Mouse (Mus musculus): ENCODE measurements around the gene Mthfsl. TPM values are rescaled to one million over a fixed set of nuclear protein-coding genes. Genes with fewer than 3 reads are reported as not detected.
"Not testable (repeated sequence)": the region's sequence is repeated elsewhere in the genome, so short reads cannot be mapped to it uniquely, and the experiment has no call there.

Gene Mthfsl
- polyA plus RNA-seq (2015; fragmentation: Nextera tagmentation; extraction: Ambion mirVana), result 42.9 and 45.4 TPM in 2 replicates

DNA sequence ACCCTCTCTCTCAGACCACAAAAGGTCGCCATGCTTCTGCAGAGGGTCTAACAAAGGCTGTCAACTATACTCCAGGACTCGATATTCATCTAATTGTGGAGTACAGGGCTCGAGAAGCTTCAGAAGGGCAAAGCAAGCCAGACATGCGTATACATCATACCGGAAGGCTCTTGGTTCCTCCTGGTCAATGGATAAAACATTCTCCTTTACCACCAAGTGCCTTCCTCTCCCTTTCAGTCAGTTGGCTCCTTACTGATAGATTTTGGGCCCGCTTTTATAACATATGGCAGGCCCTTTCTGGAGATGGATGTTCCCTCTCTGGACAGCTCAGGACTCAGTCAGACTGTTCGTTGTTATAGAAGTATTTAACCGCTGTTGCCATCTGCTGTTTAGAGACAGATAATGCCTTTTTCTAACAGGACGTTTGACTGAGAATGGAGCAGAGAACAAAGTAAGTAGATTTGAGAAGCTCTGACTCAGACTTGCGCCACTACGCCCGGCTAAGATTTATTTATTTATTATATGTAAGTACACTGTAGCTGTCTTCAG, at the start of gene Mthfsl:
Mthfsl (minus strand) TSS at position 308 of the 549 bp plus-strand sequence.
- peak; percentile 60; the same call in 1 of the 2 replicates for ATAC-seq (ENCODE audit: low FRiP score, low read depth)
- H3K9ac ChIP-seq, result 0 out of 2 replicates have a peak within 1 kb of the TSS, but pooled peaks have one; percentile 39

GRCm38 (mm10) chr9:88769470-88769869, 49.4 kb upstream of the Mthfsl start:
- not testable (repeated sequence) for ATAC-seq (ENCODE audit: low FRiP score, low read depth); H3K36me3 ChIP-seq; H3K4me3 ChIP-seq; H3K27ac ChIP-seq; H3K4me1 ChIP-seq; H3K9ac ChIP-seq; H3K9me3 ChIP-seq; H3K27me3 ChIP-seq; H3K4me2 ChIP-seq (replicated peaks)
- WGBS, result 86% methylated on average over 4 of the region's 5 CpGs

More for the DNA sequence above, at the start of gene Mthfsl:
- H3K9me3 ChIP-seq, H3K36me3 ChIP-seq, H3K4me1 ChIP-seq, H3K27me3 ChIP-seq: not testable (repeated sequence)
- WGBS, result 28% methylated on average over 11 of the region's 12 CpGs
- Histone ChIP-seq H3K4me3 (peak within 1 kb of the TSS; percentile 41), H3K27ac (peak within 1 kb of the TSS; percentile 75; the same call in 1 of the 2 replicates), H3K4me2 (replicated peaks) (peak within 1 kb of the TSS; percentile 57)

- H3K4me1 ChIP-seq; H3K9me3 ChIP-seq; H3K27ac ChIP-seq; H3K9ac ChIP-seq; H3K36me3 ChIP-seq; ATAC-seq (ENCODE audit: low FRiP score, low read depth); H3K4me3 ChIP-seq; H3K27me3 ChIP-seq; H3K4me2 ChIP-seq (replicated peaks): not testable (repeated sequence)
- no CpG with 5 or more reads among the region's 2 CpGs for WGBS
Measured at GRCm38 (mm10) chr9:88746687-88747086, 26.6 kb upstream of the Mthfsl start.

- ATAC-seq (ENCODE audit: low FRiP score, low read depth); H3K27me3 ChIP-seq; H3K9me3 ChIP-seq; H3K4me1 ChIP-seq; H3K9ac ChIP-seq; H3K4me2 ChIP-seq (replicated peaks); H3K36me3 ChIP-seq; H3K27ac ChIP-seq; H3K4me3 ChIP-seq: not testable (repeated sequence)
- 55% methylated on average over 1 of the region's 2 CpGs for WGBS
Measured at GRCm38 (mm10) chr9:88746046-88746445, 25.9 kb upstream of the Mthfsl start.

DNA sequence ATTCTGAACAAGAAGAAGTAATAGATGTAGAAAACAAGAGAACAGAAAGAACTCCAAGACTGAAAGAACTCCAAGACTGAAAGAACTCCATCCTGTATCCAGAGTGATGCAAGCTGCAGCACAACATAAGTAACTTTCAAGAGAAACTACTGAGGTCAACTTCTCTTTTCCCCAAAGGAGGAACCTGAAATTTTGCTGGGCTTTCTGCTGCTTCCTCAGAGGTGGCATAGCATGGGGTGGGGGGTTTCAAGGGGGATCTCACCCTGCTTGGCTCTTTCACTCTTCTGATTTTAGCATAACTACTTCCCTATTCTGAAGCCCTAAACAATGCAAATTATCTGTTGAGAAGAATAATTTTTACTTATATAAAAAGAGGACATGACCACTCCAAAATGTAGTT, 15.2 kb upstream of the Mthfsl start:
- H3K36me3 ChIP-seq; H3K4me2 ChIP-seq (replicated peaks); H3K9me3 ChIP-seq; H3K27me3 ChIP-seq; H3K27ac ChIP-seq; ATAC-seq (ENCODE audit: low FRiP score, low read depth); H3K9ac ChIP-seq; H3K4me1 ChIP-seq; H3K4me3 ChIP-seq: not testable (repeated sequence)

GRCm38 (mm10) chr9:88733182-88733581, 13.1 kb upstream of the Mthfsl start:
- H3K9ac ChIP-seq; ATAC-seq (ENCODE audit: low FRiP score, low read depth); H3K36me3 ChIP-seq; H3K27ac ChIP-seq; H3K4me2 ChIP-seq (replicated peaks); H3K4me3 ChIP-seq; H3K27me3 ChIP-seq; H3K4me1 ChIP-seq; H3K9me3 ChIP-seq: not testable (repeated sequence)
- 70% methylated on average over 1 of the region's 1 CpGs for WGBS

- H3K9me3 ChIP-seq; H3K27ac ChIP-seq; H3K9ac ChIP-seq; H3K4me3 ChIP-seq; H3K4me2 ChIP-seq (replicated peaks); H3K36me3 ChIP-seq; H3K27me3 ChIP-seq; H3K4me1 ChIP-seq; ATAC-seq (ENCODE audit: low FRiP score, low read depth): not testable (repeated sequence)
- 76% methylated on average over 2 of the region's 3 CpGs for WGBS
Measured at GRCm38 (mm10) chr9:88732334-88732733, 12.2 kb upstream of the Mthfsl start.

GRCm38 (mm10) chr9:88731728-88732127, 11.6 kb upstream of the Mthfsl start, which contains the start of gene Bcl2a1d:
Bcl2a1d (minus strand) TSS chr9:88731914.
- H3K9ac ChIP-seq; H3K4me1 ChIP-seq; H3K9me3 ChIP-seq; H3K27me3 ChIP-seq; H3K36me3 ChIP-seq; ATAC-seq (ENCODE audit: low FRiP score, low read depth); H3K4me2 ChIP-seq (replicated peaks); H3K4me3 ChIP-seq; H3K27ac ChIP-seq: not testable (repeated sequence)
- WGBS, result 86% methylated on average over 5 of the region's 5 CpGs

DNA sequence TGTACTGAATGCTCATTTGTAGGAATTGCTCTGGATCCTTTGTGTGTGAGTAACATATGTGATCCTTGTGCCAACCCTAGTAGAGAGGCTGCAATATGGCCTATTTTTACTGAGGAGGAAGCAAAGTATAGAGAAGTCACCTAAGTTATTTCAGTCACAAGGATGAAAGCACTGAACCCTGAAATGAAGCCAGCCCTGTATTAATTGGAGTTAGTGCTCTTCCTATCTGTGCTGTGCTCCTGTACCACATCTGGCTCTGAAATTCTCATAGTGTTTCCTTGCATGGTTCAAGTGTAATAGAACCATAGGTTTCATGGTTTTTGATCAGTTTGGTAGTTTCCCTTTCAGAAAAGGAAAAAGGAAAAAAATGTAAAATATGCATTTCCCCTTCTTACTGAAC, 8.2 kb upstream of the Mthfsl start:
- not testable (repeated sequence) for H3K4me3 ChIP-seq; ATAC-seq (ENCODE audit: low FRiP score, low read depth); H3K4me2 ChIP-seq (replicated peaks); H3K27ac ChIP-seq; H3K4me1 ChIP-seq; H3K36me3 ChIP-seq; H3K9me3 ChIP-seq; H3K27me3 ChIP-seq; H3K9ac ChIP-seq

GRCm38 (mm10) chr9:88721628-88722027, 1.5 kb upstream of the Mthfsl start:
- not testable (repeated sequence) for H3K9me3 ChIP-seq; H3K27ac ChIP-seq; H3K36me3 ChIP-seq; H3K27me3 ChIP-seq; H3K4me3 ChIP-seq; H3K9ac ChIP-seq; H3K4me1 ChIP-seq; H3K4me2 ChIP-seq (replicated peaks); ATAC-seq (ENCODE audit: low FRiP score, low read depth)

GRCm38 (mm10) chr9:88719073-88719921, 799 bp downstream of the Mthfsl start:
- H3K27ac ChIP-seq, result peak overlapping the region; percentile 75; the same call in 1 of the 2 replicates
- not testable (repeated sequence) for H3K27me3 ChIP-seq
- 0 out of 2 replicates have a peak overlapping the region, but pooled peaks have one; percentile 19 for H3K9ac ChIP-seq

DNA sequence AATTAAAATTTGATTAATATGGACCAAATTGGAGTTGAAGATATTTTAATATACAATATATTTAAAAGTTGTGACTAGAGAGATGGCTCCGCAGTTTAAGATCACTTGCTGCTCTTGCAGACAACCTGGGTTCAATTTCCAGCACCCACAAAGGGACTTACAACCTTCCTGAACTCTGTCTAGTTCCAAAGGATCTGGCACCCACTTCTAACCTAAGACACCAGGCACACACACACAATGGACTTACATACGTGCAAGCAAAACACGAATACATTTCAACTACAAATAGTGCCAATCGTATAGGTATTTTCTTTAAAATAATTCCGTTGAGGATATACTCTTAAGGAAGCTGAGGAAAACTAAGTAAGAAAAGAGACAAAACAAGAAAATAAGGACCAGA, 1.5 kb downstream of the Mthfsl start:
- H3K4me3 ChIP-seq, result peak overlapping the region; percentile 41; the same call in 1 of the 2 replicates
- H3K9me3 ChIP-seq; H3K27me3 ChIP-seq; H3K36me3 ChIP-seq; H3K4me1 ChIP-seq; H3K27ac ChIP-seq; ATAC-seq (ENCODE audit: low FRiP score, low read depth); H3K9ac ChIP-seq: not testable (repeated sequence)
- WGBS, result 62% methylated on average over 5 of the region's 5 CpGs
- peak overlapping the region; percentile 57 for H3K4me2 ChIP-seq (replicated peaks)

More at GRCm38 (mm10) chr9:88719073-88719921, 799 bp downstream of the Mthfsl start:
- not testable (repeated sequence) for H3K4me1 ChIP-seq, H3K9me3 ChIP-seq, H3K36me3 ChIP-seq
- H3K4me2 ChIP-seq (replicated peaks), result peak overlapping the region; percentile 57
- WGBS, result 11% methylated on average over 16 of the region's 46 CpGs
- peak; percentile 96 for ATAC-seq (ENCODE audit: low FRiP score, low read depth)
- peak overlapping the region; percentile 41 for H3K4me3 ChIP-seq
